Mouse (Mus musculus): Measurements from ENCODE around the gene Slc25a21. TPM values are rescaled to one million over a fixed set of nuclear protein-coding genes. Genes with fewer than 3 reads are reported as not detected.
A peak's percentile ranks its signal among the peaks of the same experiment; 100 is the strongest.
"Not testable (repeated sequence)": the region's sequence is repeated elsewhere in the genome, so short reads cannot be mapped to it uniquely, and the experiment has no call there.

Gene Slc25a21
- not detected in 2 replicates for polyA plus RNA-seq (2012; ENCODE audit: insufficient read depth, insufficient read length, missing spikeins)

GRCm38 (mm10) chr12:57197363-57198026 lies at the start of gene Slc25a21:
Gene Slc25a21, minus strand, starts transcription at chr12:57197472.
- no peaks in the 10 kb centered on the region for H3K4me1 ChIP-seq (ENCODE audit: control insufficient read depth, insufficient read depth, insufficient read length, low read length)
- no peak within 1 kb of the TSS for H3K27ac ChIP-seq (replicated peaks; ENCODE audit: low read depth, low read length)
- peak within 1 kb of the TSS; percentile 47 for H3K4me3 ChIP-seq (ENCODE audit: insufficient read depth, low read depth, low read length)

- H3K4me3 ChIP-seq (ENCODE audit: insufficient read depth, low read depth, low read length): no peak overlapping the region
- H3K4me1 ChIP-seq (ENCODE audit: control insufficient read depth, insufficient read depth, insufficient read length, low read length): no peaks in the 10 kb centered on the region; the same call in 1 of the 2 replicates
- H3K27ac ChIP-seq (replicated peaks; ENCODE audit: low read depth, low read length): no peak overlapping the region
These were observed 46.6 kb upstream of the Slc25a21 start for GRCm38 (mm10) chr12:57243671-57244495.

- Histone ChIP-seq H3K4me3 (ENCODE audit: insufficient read depth, low read depth, low read length) (no peak overlapping the region), H3K27ac (replicated peaks; ENCODE audit: low read depth, low read length) (no peak overlapping the region), H3K4me1 (ENCODE audit: control insufficient read depth, insufficient read depth, insufficient read length, low read length) (peaks cover 6% of the 10 kb centered on the region; the same call in 1 of the 2 replicates)
These were observed 36.1 kb upstream of the Slc25a21 start for GRCm38 (mm10) chr12:57233386-57233785.

- no peak overlapping the region for H3K27ac ChIP-seq (replicated peaks; ENCODE audit: low read depth, low read length)
- peaks cover 6% of the 10 kb centered on the region; the same call in 1 of the 2 replicates for H3K4me1 ChIP-seq (ENCODE audit: control insufficient read depth, insufficient read depth, insufficient read length, low read length)
- peak overlapping the region; percentile 75 for H3K4me3 ChIP-seq (ENCODE audit: insufficient read depth, low read depth, low read length)
These were observed 34.0 kb upstream of the Slc25a21 start for GRCm38 (mm10) chr12:57231085-57231875.

DNA sequence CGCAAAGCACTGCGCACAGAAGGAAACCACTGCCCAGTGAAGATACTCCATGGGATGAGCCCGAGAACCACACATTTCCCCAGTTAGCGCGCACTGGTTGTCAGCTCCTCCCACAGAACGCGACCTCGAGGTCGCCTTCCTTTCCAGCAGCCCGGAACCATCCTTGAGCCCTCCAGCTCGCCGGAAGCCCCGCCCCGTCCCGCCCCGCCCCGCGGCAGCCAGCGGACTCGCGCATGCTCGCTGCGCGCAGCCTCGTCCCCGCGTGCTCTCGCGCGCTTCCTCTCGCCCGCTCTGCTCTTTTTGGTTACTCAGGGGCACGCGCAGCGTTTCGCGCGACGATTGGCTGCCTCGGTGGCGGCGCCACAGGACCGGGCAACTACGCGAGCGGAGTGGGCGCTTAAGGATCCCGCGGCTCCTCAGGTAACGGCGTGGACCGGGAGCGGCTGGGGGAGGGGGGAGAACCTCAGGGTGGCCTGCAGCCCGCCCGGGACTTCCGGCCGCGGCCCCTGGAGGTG lies 33.0 kb upstream of the Slc25a21 start, which contains the start of the genes Prps1l3 and Mipol1:
Gene Prps1l3, plus strand, starts transcription at position 221 of the 515 bp plus-strand sequence.
Gene Mipol1, plus strand, starts transcription at position 236 of the 515 bp plus-strand sequence.
- Histone ChIP-seq H3K27ac (replicated peaks; ENCODE audit: low read depth, low read length) (peak within 1 kb of the TSS; percentile 86), H3K4me1 (ENCODE audit: control insufficient read depth, insufficient read depth, insufficient read length, low read length) (peaks cover 6% of the 10 kb centered on the region; the same call in 1 of the 2 replicates), H3K4me3 (ENCODE audit: insufficient read depth, low read depth, low read length) (peak within 1 kb of the TSS; percentile 75)

DNA sequence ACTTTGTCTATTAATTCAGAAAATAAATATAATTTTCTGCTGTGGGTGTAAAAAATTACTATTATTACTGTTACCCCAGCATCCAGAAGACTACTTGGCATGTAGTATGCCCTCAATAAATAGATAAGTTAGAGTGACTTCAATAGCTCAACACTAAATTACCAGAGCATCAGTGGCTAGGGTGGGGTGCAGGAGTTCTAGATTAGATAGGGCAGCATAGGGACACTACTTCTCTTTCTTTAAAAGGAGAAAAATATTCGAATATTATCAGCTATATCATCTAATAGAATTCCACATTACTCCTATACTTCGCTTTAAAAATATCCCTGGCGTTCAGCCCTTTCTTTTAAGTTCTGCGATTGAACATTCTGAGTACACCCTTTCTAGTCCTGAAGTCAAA lies 32.4 kb upstream of the Slc25a21 start:
- peaks cover 6% of the 10 kb centered on the region; the same call in 1 of the 2 replicates for H3K4me1 ChIP-seq (ENCODE audit: control insufficient read depth, insufficient read depth, insufficient read length, low read length)

DNA sequence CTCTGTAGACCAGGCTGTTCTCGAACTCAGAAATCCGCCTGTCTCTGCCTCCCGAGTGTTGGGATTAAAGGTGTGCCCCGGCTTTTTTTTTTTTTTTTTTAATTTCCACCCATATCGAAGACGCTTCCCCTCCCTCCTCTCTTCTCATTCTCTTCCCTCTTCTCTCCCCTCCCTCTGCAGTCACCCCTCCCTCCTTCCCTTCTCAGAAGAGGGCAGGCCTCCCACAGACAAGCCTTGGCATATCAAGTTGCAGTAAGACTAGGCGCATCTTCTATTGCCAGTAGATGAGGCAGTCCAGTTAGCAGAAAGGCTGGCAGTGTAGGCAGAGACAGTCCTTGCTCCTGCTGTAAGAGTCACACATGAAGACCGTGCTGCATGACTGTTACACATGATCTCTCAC lies 30.5 kb upstream of the Slc25a21 start:
- Histone ChIP-seq H3K4me1 (ENCODE audit: control insufficient read depth, insufficient read depth, insufficient read length, low read length) (peaks cover 6% of the 10 kb centered on the region; the same call in 1 of the 2 replicates), H3K4me3 (ENCODE audit: insufficient read depth, low read depth, low read length) (no peak overlapping the region), H3K27ac (replicated peaks; ENCODE audit: low read depth, low read length) (no peak overlapping the region)

More for the DNA sequence above, 32.4 kb upstream of the Slc25a21 start:
- H3K4me3 ChIP-seq (ENCODE audit: insufficient read depth, low read depth, low read length): peak overlapping the region; percentile 72
- H3K27ac ChIP-seq (replicated peaks; ENCODE audit: low read depth, low read length): peak overlapping the region; percentile 86

- Histone ChIP-seq H3K4me3 (ENCODE audit: insufficient read depth, low read depth, low read length) (no peak overlapping the region), H3K27ac (replicated peaks; ENCODE audit: low read depth, low read length) (no peak overlapping the region)
These were observed 29.1 kb upstream of the Slc25a21 start for GRCm38 (mm10) chr12:57226411-57226810.

GRCm38 (mm10) chr12:57212463-57212862 lies 15.2 kb upstream of the Slc25a21 start:
- not testable (repeated sequence) for H3K4me1 ChIP-seq (ENCODE audit: control insufficient read depth, insufficient read depth, insufficient read length, low read length)

More at GRCm38 (mm10) chr12:57226411-57226810, 29.1 kb upstream of the Slc25a21 start:
- peaks cover 4% of the 10 kb centered on the region; the same call in 1 of the 2 replicates for H3K4me1 ChIP-seq (ENCODE audit: control insufficient read depth, insufficient read depth, insufficient read length, low read length)

GRCm38 (mm10) chr12:57211353-57212311 lies 14.4 kb upstream of the Slc25a21 start:
- peak overlapping the region; percentile 59 for H3K4me3 ChIP-seq (ENCODE audit: insufficient read depth, low read depth, low read length)
- H3K4me1 ChIP-seq (ENCODE audit: control insufficient read depth, insufficient read depth, insufficient read length, low read length): no peaks in the 10 kb centered on the region
- no peak overlapping the region for H3K27ac ChIP-seq (replicated peaks; ENCODE audit: low read depth, low read length)

More at GRCm38 (mm10) chr12:57212463-57212862, 15.2 kb upstream of the Slc25a21 start:
- H3K27ac ChIP-seq (replicated peaks; ENCODE audit: low read depth, low read length); H3K4me3 ChIP-seq (ENCODE audit: insufficient read depth, low read depth, low read length): not testable (repeated sequence)

DNA sequence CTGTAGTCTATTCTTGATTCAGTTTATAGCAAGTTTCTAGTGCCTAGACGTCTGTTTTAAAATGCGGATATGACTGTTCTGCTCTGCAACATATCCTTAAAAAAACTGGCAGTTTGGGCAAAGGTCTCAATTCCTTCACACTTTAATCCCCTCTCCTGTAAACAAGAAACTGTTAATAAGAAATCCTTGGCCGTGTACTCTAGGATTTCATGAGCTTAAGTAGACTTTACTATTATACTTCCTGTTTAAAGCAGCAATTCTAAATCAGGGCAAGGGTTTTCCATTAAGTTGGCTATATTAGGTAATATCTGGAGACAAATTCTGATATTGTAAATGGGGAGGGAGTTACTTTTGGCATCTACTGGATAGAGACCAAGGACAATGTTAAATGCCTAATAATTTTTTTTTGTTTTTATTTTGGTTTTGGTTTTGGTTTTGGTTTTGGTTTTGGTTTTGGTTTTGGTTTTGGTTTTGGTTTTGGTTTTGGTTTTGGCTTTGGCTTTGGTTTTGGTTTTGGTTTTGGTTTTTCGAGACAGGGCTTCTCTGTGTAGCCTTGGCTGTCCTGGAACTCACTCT lies 7.1 kb upstream of the Slc25a21 start:
- Histone ChIP-seq H3K4me3 (ENCODE audit: insufficient read depth, low read depth, low read length) (no peak overlapping the region), H3K4me1 (ENCODE audit: control insufficient read depth, insufficient read depth, insufficient read length, low read length) (no peaks in the 10 kb centered on the region), H3K27ac (replicated peaks; ENCODE audit: low read depth, low read length) (no peak overlapping the region)

DNA sequence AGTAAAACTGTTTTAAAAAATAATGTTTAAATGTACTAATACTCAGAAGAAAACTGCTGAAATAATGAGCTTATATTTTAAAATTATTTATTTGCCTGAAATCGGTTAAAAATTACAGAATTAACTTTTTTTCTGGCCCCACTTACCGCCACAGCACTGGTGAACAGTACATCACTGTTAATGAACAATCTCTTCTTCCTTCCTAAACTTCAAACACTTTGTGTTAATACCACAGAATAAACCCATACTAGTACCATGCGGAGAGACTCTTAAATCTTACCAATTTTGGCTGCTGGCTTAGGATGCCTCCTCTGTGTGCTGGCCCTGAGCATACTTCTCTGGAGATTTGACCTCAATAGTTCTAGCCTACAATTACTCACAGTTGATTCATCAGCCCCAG lies 4.6 kb upstream of the Slc25a21 start:
- no peak overlapping the region for H3K4me3 ChIP-seq (ENCODE audit: insufficient read depth, low read depth, low read length)

DNA sequence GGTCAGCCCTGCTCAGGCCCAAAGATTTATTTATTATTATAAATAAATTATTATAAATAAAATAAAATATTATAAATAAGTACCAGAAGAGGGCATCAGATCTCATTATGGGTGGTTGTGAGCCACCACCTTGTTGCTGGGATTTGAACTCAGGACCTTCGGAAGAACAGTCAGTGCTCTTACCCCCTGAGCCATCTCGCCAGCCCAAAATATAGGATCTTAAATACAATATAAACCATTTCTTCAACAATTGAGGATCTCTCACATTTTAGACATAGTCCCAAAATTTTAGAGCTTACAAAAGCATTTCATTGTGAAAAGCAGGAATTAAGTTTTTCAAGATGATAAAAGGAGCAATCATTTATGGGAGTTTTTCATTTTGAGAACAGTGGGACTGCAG lies 2.2 kb upstream of the Slc25a21 start:
- no peak overlapping the region for H3K27ac ChIP-seq (replicated peaks; ENCODE audit: low read depth, low read length)
- no peak overlapping the region for H3K4me3 ChIP-seq (ENCODE audit: insufficient read depth, low read depth, low read length)
- no peaks in the 10 kb centered on the region for H3K4me1 ChIP-seq (ENCODE audit: control insufficient read depth, insufficient read depth, insufficient read length, low read length)

More for the DNA sequence above, 4.6 kb upstream of the Slc25a21 start:
- Histone ChIP-seq H3K4me1 (ENCODE audit: control insufficient read depth, insufficient read depth, insufficient read length, low read length) (no peaks in the 10 kb centered on the region), H3K27ac (replicated peaks; ENCODE audit: low read depth, low read length) (no peak overlapping the region)
